In the genomic region with DNA sequence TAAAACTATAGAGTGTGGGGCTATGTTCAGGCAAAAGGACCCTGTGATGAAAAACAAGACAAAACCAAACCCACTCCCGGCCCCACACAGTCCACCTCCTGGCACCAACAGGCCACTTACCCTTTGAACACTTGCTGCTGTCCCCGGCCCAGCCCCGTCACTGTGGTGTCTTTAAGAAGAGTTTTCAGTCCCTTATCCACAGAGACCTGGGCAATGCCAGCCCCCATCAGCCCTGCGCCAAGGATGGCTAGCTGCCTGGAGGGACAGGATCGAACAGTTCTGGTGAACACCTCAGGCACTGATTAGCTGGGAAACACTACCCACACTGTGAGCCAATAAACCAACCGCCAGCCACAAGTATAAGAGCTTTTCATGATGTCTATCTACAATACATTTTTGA, we compare ENCODE assay signal across 26 mouse cellular contexts. TPM values are rescaled to one million over a fixed set of nuclear protein-coding genes. Genes with fewer than 3 reads are reported as not detected.
A peak's percentile ranks its signal among the peaks of the same experiment; 100 is the strongest.
DNase-seq lines count a peak whose midpoint lies in the region; ATAC-seq and TF ChIP-seq lines count a peak whose summit lies in the region.
"Had no signal": no experiment of that assay in that cellular context is flagged by ENCODE, and none has a peak within 500 bp of the region (broad histone marks: within the 10 kb centered on the region; RNA-seq: fewer than 3 reads in every experiment).

No protein-coding gene starts in this region.

- H3K9ac ChIP-seq in heart, adult 2 months (ENCODE audit: low read depth, low read length) = no peak overlapping the region
- no peak overlapping the region for H3K9ac ChIP-seq in heart, embryonic 11.5 days (ENCODE audit: low read depth, low read length)
- no peak overlapping the region for H3K9ac ChIP-seq in midbrain, embryonic 11.5 days (ENCODE audit: low read length)
- no peak overlapping the region for H3K9ac ChIP-seq in midbrain, embryonic 16.5 days (ENCODE audit: low read depth, low read length)

- H3K36me3 ChIP-seq in heart, adult 2 months (ENCODE audit: control insufficient read depth, insufficient read depth, low read length) = peaks cover 19% of the 10 kb centered on the region
- H3K36me3 ChIP-seq in heart, embryonic 11.5 days (ENCODE audit: control insufficient read depth, insufficient read depth, low read length) = peaks cover 48% of the 10 kb centered on the region
- H3K36me3 ChIP-seq in heart, embryonic 10.5 days = peaks cover 95% of the 10 kb centered on the region
- H3K36me3 ChIP-seq in midbrain, embryonic 11.5 days (ENCODE audit: control insufficient read depth, insufficient read depth, low read length) = peaks cover 10% of the 10 kb centered on the region; the same call in 1 of the 2 replicates
- H3K36me3 ChIP-seq in midbrain, embryonic 16.5 days (ENCODE audit: control insufficient read depth, insufficient read depth, low read length) = peaks cover 55% of the 10 kb centered on the region

- H3K79me2 ChIP-seq in heart, adult 2 months (replicated peaks; ENCODE audit: control insufficient read depth, insufficient read depth, low read length) = no peaks in the 10 kb centered on the region

- DNase-seq in heart, adult 11 months = peak; percentile 93
- DNase-seq in heart, adult 2 months = no peak
- DNase-seq in heart, adult 18-20 months = peak; percentile 28 to 54
- DNase-seq in heart, embryonic 10.5 days (ENCODE audit: low spot score) = peak; percentile 63
- DNase-seq in heart, postnatal 4 days = no peak
- peak; percentile 73 for DNase-seq in midbrain, embryonic 11.5 days (ENCODE audit: low spot score, missing footprints)
- DNase-seq: adrenal gland, adult 2 months; adrenal gland, adult 8-10 months; adrenal gland, postnatal 10 days; adrenal gland, postnatal 14 days; adrenal gland, postnatal 25 days; adrenal gland, postnatal 36 days; B cell, adult 2 months; cerebellum, adult 11 months; cerebellum, adult 11-12 months had no signal

- WGBS in heart, adult 2 months = 67% methylated on average over 6 of the region's 6 CpGs
- 93% methylated on average over 6 of the region's 6 CpGs for WGBS in heart, embryonic 11.5 days (ENCODE audit: insufficient replicate concordance)
- 91% methylated on average over 6 of the region's 6 CpGs for WGBS in heart, embryonic 10.5 days
- WGBS in midbrain, embryonic 11.5 days = 95% methylated on average over 6 of the region's 6 CpGs
- WGBS in midbrain, embryonic 16.5 days = 97% methylated on average over 6 of the region's 6 CpGs

- H3K9me3 ChIP-seq in heart, embryonic 11.5 days (replicated peaks; ENCODE audit: control insufficient read depth, low read length) = no peaks in the 10 kb centered on the region
- no peaks in the 10 kb centered on the region for H3K9me3 ChIP-seq in heart, embryonic 10.5 days
- no peaks in the 10 kb centered on the region for H3K9me3 ChIP-seq in midbrain, embryonic 11.5 days (ENCODE audit: control insufficient read depth, low read length)
- H3K9me3 ChIP-seq in midbrain, embryonic 16.5 days (replicated peaks; ENCODE audit: control insufficient read depth, low read length, poor library complexity, severe bottlenecking) = no peaks in the 10 kb centered on the region
- H3K9me3 ChIP-seq: G1E had no signal

- no peak for TF ChIP-seq POLR2A in heart, adult 2 months (IDR thresholded peaks at IDR 0.05; ENCODE audit: insufficient read depth, low read depth, low read length)

- no peak for ATAC-seq in heart, embryonic 11.5 days (replicated peaks; ENCODE audit: insufficient number of reproducible peaks, low FRiP score, low TSS enrichment)
- ATAC-seq in midbrain, embryonic 11.5 days (ENCODE audit: low FRiP score) = no peak
- no peak for ATAC-seq in midbrain, embryonic 16.5 days
- ATAC-seq: activated CD4-positive, CD25-positive, alpha-beta regulatory T cell, adult 4 months; CD4-positive, CD25-positive, alpha-beta regulatory T cell, adult 4 months; Patski had no signal

- no peak overlapping the region for H3K27ac ChIP-seq in heart, adult 2 months
- H3K27ac ChIP-seq in heart, embryonic 11.5 days (ENCODE audit: low read depth, low read length) = no peak overlapping the region
- no peak overlapping the region for H3K27ac ChIP-seq in heart, embryonic 10.5 days
- no peak overlapping the region for H3K27ac ChIP-seq in midbrain, embryonic 11.5 days (ENCODE audit: low read depth, low read length)
- H3K27ac ChIP-seq in midbrain, embryonic 16.5 days (ENCODE audit: low read length) = no peak overlapping the region

- H3K4me1 ChIP-seq in heart, adult 2 months (ENCODE audit: control insufficient read depth, insufficient read depth, low read length) = no peaks in the 10 kb centered on the region
- H3K4me1 ChIP-seq in heart, embryonic 11.5 days (ENCODE audit: control insufficient read depth, insufficient read depth, low read length) = no peaks in the 10 kb centered on the region
- no peaks in the 10 kb centered on the region for H3K4me1 ChIP-seq in heart, embryonic 10.5 days
- no peaks in the 10 kb centered on the region for H3K4me1 ChIP-seq in midbrain, embryonic 11.5 days (ENCODE audit: control insufficient read depth, insufficient read depth, low read length)
- no peaks in the 10 kb centered on the region for H3K4me1 ChIP-seq in midbrain, embryonic 16.5 days (ENCODE audit: control insufficient read depth, insufficient read depth, low read length)

- no peak for TF ChIP-seq CTCF in heart, adult 2 months (IDR thresholded peaks at IDR 0.05)

- no peak for TF ChIP-seq EP300 in heart, adult 2 months (IDR thresholded peaks at IDR 0.05; ENCODE audit: insufficient read depth, low read depth, low read length)

- no peak overlapping the region for H3K4me2 ChIP-seq in heart, embryonic 11.5 days
- H3K4me2 ChIP-seq in midbrain, embryonic 11.5 days = no peak overlapping the region
- H3K4me2 ChIP-seq in midbrain, embryonic 16.5 days (ENCODE audit: low read length) = no peak overlapping the region

- no peaks in the 10 kb centered on the region for H3K27me3 ChIP-seq in heart, adult 2 months (ENCODE audit: control insufficient read depth, insufficient read depth, low read length)
- no peaks in the 10 kb centered on the region for H3K27me3 ChIP-seq in heart, embryonic 11.5 days (ENCODE audit: control insufficient read depth, insufficient read depth, low read length)
- H3K27me3 ChIP-seq in heart, embryonic 10.5 days (ENCODE audit: insufficient read depth, poor library complexity, severe bottlenecking) = no peaks in the 10 kb centered on the region
- no peaks in the 10 kb centered on the region for H3K27me3 ChIP-seq in midbrain, embryonic 11.5 days (ENCODE audit: control insufficient read depth, insufficient read depth, low read length)
- no peaks in the 10 kb centered on the region for H3K27me3 ChIP-seq in midbrain, embryonic 16.5 days (ENCODE audit: control insufficient read depth, insufficient read depth, low read depth, low read length)
- H3K27me3 ChIP-seq: CH12.LX, Patski had no signal

- H3K4me3 ChIP-seq in heart, adult 2 months = no peak overlapping the region
- H3K4me3 ChIP-seq in heart, embryonic 11.5 days (ENCODE audit: low read depth, low read length) = no peak overlapping the region
- H3K4me3 ChIP-seq in heart, embryonic 10.5 days = no peak overlapping the region
- H3K4me3 ChIP-seq in midbrain, embryonic 11.5 days (ENCODE audit: low read depth, low read length) = no peak overlapping the region
- no peak overlapping the region for H3K4me3 ChIP-seq in midbrain, embryonic 16.5 days (ENCODE audit: low read depth, low read length)

- intact Hi-C loops in heart, adult 2 months (cut with DNase I) = loop anchor here (5.0 kb wide), 1 partner anchor 54 kb away; no protein-coding TSS in a partner anchor

RNA-seq across cellular contexts. Expression of gene 3110082J24Rik, which starts 22.8 kb away (rescaled TPM):
- total RNA-seq in heart, adult 2 months (2021) = not detected
- not detected in 2 replicates for polyA plus RNA-seq in heart, adult 2 months (2012; rRNA removed)
- not detected for total RNA-seq in heart, adult 18-20 months (2021)
- not detected in 2 replicates for polyA plus RNA-seq in heart, embryonic 11.5 days (2014; fragmentation: Nextera tagmentation; extraction: Ambion mirVana)
- polyA plus RNA-seq in heart, embryonic 10.5 days (2016; fragmentation: Nextera tagmentation; extraction: Ambion mirVana) = 0.18 TPM in 1 of 2 replicates, not detected in the other
- not detected for total RNA-seq in heart, postnatal 4 days (2021)
- 3.7 and 4.5 TPM in 2 replicates for polyA plus RNA-seq in midbrain, embryonic 11.5 days (2014; fragmentation: Nextera tagmentation; extraction: Ambion mirVana)
- 2.6 and 3.7 TPM in 2 replicates for polyA plus RNA-seq in midbrain, embryonic 16.5 days (2015; fragmentation: Nextera tagmentation; extraction: Ambion mirVana)
- total RNA-seq: adrenal gland, adult 18-20 months; adrenal gland, adult 2 months; adrenal gland, adult 8-10 months; adrenal gland, postnatal 10 days; adrenal gland, postnatal 14 days; adrenal gland, postnatal 25 days; adrenal gland, postnatal 36 days; adrenal gland, postnatal 4 days; CH12.LX; ES-E14; G1E; MEL had no signal
- polyA plus RNA-seq: activated CD4-positive, CD25-positive, alpha-beta regulatory T cell, adult 4 months; adrenal gland, adult 2 months; CD4-positive, CD25-positive, alpha-beta regulatory T cell, adult 4 months; G1E; Patski had no signal

RNA-seq across cellular contexts. Expression of gene Garem2, which starts 23.7 kb away (rescaled TPM):
- total RNA-seq in heart, adult 2 months (2021) = under 1 TPM; 0.07 to 0.13 TPM
- 0.23 and 0.44 TPM in 2 replicates for polyA plus RNA-seq in heart, adult 2 months (2012; rRNA removed)
- under 1 TPM in 1 of 2 experiments, not detected in 1; 0.10 TPM for total RNA-seq in heart, adult 18-20 months (2021)
- polyA plus RNA-seq in heart, embryonic 11.5 days (2014; fragmentation: Nextera tagmentation; extraction: Ambion mirVana) = 0.21 and 0.23 TPM in 2 replicates
- 0.27 and 0.39 TPM in 2 replicates for polyA plus RNA-seq in heart, embryonic 10.5 days (2016; fragmentation: Nextera tagmentation; extraction: Ambion mirVana)
- total RNA-seq in heart, postnatal 4 days (2021) = under 1 TPM; 0.27 to 0.45 TPM
- polyA plus RNA-seq in midbrain, embryonic 11.5 days (2014; fragmentation: Nextera tagmentation; extraction: Ambion mirVana) = 14.3 and 15.3 TPM in 2 replicates
- 6.9 and 8.1 TPM in 2 replicates for polyA plus RNA-seq in midbrain, embryonic 16.5 days (2015; fragmentation: Nextera tagmentation; extraction: Ambion mirVana)
- total RNA-seq: adrenal gland, adult 18-20 months; adrenal gland, postnatal 36 days had no signal
- polyA plus RNA-seq: activated CD4-positive, CD25-positive, alpha-beta regulatory T cell, adult 4 months; CD4-positive, CD25-positive, alpha-beta regulatory T cell, adult 4 months; G1E had no signal

RNA-seq across cellular contexts. Expression of gene Hadha, which starts 26.3 kb away (rescaled TPM):
- total RNA-seq in heart, adult 2 months (2021) = 1,000 to 10,000 TPM; 1,174 to 1,333 TPM
- 367 and 592 TPM in 2 replicates for polyA plus RNA-seq in heart, adult 2 months (2012; rRNA removed)
- total RNA-seq in heart, adult 18-20 months (2021) = 1,000 to 10,000 TPM; 1,388 to 1,426 TPM
- polyA plus RNA-seq in heart, embryonic 11.5 days (2014; fragmentation: Nextera tagmentation; extraction: Ambion mirVana) = 129 and 172 TPM in 2 replicates
- polyA plus RNA-seq in heart, embryonic 10.5 days (2016; fragmentation: Nextera tagmentation; extraction: Ambion mirVana) = 136 and 210 TPM in 2 replicates
- total RNA-seq in heart, postnatal 4 days (2021) = 1,000 to 10,000 TPM; 1,073 to 1,141 TPM
- polyA plus RNA-seq in midbrain, embryonic 11.5 days (2014; fragmentation: Nextera tagmentation; extraction: Ambion mirVana) = 75.1 and 87.0 TPM in 2 replicates
- polyA plus RNA-seq in midbrain, embryonic 16.5 days (2015; fragmentation: Nextera tagmentation; extraction: Ambion mirVana) = 61.6 and 62.3 TPM in 2 replicates

RNA-seq across cellular contexts. Expression of gene Hadhb, which starts 26.4 kb away (rescaled TPM):
- 1,000 to 10,000 TPM; 1,981 to 2,338 TPM for total RNA-seq in heart, adult 2 months (2021)
- polyA plus RNA-seq in heart, adult 2 months (2012; rRNA removed) = 1,187 and 1,731 TPM in 2 replicates
- 1,000 to 10,000 TPM; 2,535 to 2,720 TPM for total RNA-seq in heart, adult 18-20 months (2021)
- polyA plus RNA-seq in heart, embryonic 11.5 days (2014; fragmentation: Nextera tagmentation; extraction: Ambion mirVana) = 268 and 306 TPM in 2 replicates
- 207 and 288 TPM in 2 replicates for polyA plus RNA-seq in heart, embryonic 10.5 days (2016; fragmentation: Nextera tagmentation; extraction: Ambion mirVana)
- total RNA-seq in heart, postnatal 4 days (2021) = 1,000 to 10,000 TPM; 1,045 to 1,083 TPM
- polyA plus RNA-seq in midbrain, embryonic 11.5 days (2014; fragmentation: Nextera tagmentation; extraction: Ambion mirVana) = 107 and 114 TPM in 2 replicates
- 52.1 and 53.6 TPM in 2 replicates for polyA plus RNA-seq in midbrain, embryonic 16.5 days (2015; fragmentation: Nextera tagmentation; extraction: Ambion mirVana)

RNA-seq across cellular contexts. Expression of gene Tyms, which starts 55.3 kb away (rescaled TPM):
- total RNA-seq in heart, adult 2 months (2021) = 1 to 10 TPM; 2.3 to 3.8 TPM
- polyA plus RNA-seq in heart, adult 2 months (2012; rRNA removed) = 3.3 and 4.2 TPM in 2 replicates
- 1 to 10 TPM; 3.0 to 3.1 TPM for total RNA-seq in heart, adult 18-20 months (2021)
- 158 and 173 TPM in 2 replicates for polyA plus RNA-seq in heart, embryonic 11.5 days (2014; fragmentation: Nextera tagmentation; extraction: Ambion mirVana)
- polyA plus RNA-seq in heart, embryonic 10.5 days (2016; fragmentation: Nextera tagmentation; extraction: Ambion mirVana) = 184 and 286 TPM in 2 replicates
- 10 to 100 TPM; 44.0 to 49.6 TPM for total RNA-seq in heart, postnatal 4 days (2021)
- polyA plus RNA-seq in midbrain, embryonic 11.5 days (2014; fragmentation: Nextera tagmentation; extraction: Ambion mirVana) = 268 and 278 TPM in 2 replicates
- polyA plus RNA-seq in midbrain, embryonic 16.5 days (2015; fragmentation: Nextera tagmentation; extraction: Ambion mirVana) = 33.3 and 38.7 TPM in 2 replicates

Comparison
In these comparisons a context has a peak if more than half of its experiments do, and no peak if none do; other contexts are left out.
1. DNase-seq: peak in heart, adult 11 months (single experiment), heart, adult 18-20 months (2 of 2), heart, embryonic 10.5 days (single experiment) and midbrain, embryonic 11.5 days (single experiment); none in heart, adult 2 months (0 of 2) and heart, postnatal 4 days (single experiment).